Mouse (Mus musculus) liver, adult (tissue): ENCODE measurements around the gene Slc22a14.

Experiments used
- GATA4 ChIP-seq: IDR thresholded peaks from 2 replicates; pipeline ENCODE4 v1.6.1; 2014; ENCODE audit warnings: mild to moderate bottlenecking, low read length; ENCODE audit not compliant: insufficient replicate concordance

Gene Slc22a14

GRCm38 (mm10) chr9:119212996-119213395, 152.4 kb downstream of the Slc22a14 start:
- no peak for TF ChIP-seq GATA4

GRCm38 (mm10) chr9:119208998-119209397, 156.4 kb downstream of the Slc22a14 start, which contains the start of gene Slc22a13:
Gene Slc22a13, minus strand, starts transcription at chr9:119209098.
- TF ChIP-seq GATA4, result no peak

- no peak for TF ChIP-seq GATA4
Observed at GRCm38 (mm10) chr9:119207113-119207512, 158.2 kb downstream of the Slc22a14 start.

- TF ChIP-seq GATA4, result no peak
Observed at GRCm38 (mm10) chr9:119206666-119207065, 158.7 kb downstream of the Slc22a14 start.

- TF ChIP-seq GATA4, result no peak
Observed at GRCm38 (mm10) chr9:119205756-119206155, 159.6 kb downstream of the Slc22a14 start.

GRCm38 (mm10) chr9:119203617-119204016, 161.7 kb downstream of the Slc22a14 start:
- TF ChIP-seq GATA4, result no peak

- TF ChIP-seq GATA4, result no peak
Observed at GRCm38 (mm10) chr9:119201653-119202052, 163.7 kb downstream of the Slc22a14 start.

- no peak for TF ChIP-seq GATA4
Observed at GRCm38 (mm10) chr9:119199151-119199861, 166.0 kb downstream of the Slc22a14 start.

- no peak for TF ChIP-seq GATA4
Observed at GRCm38 (mm10) chr9:119192202-119192990, 173.0 kb downstream of the Slc22a14 start.

- TF ChIP-seq GATA4, result no peak
Observed at GRCm38 (mm10) chr9:119181241-119181728, 184.1 kb downstream of the Slc22a14 start.

GRCm38 (mm10) chr9:119179292-119179691, 186.1 kb downstream of the Slc22a14 start:
- TF ChIP-seq GATA4, result no peak

- no peak for TF ChIP-seq GATA4
Observed at GRCm38 (mm10) chr9:119167608-119168007, 197.7 kb downstream of the Slc22a14 start.

GRCm38 (mm10) chr9:119165548-119165947, 199.8 kb downstream of the Slc22a14 start:
- no peak for TF ChIP-seq GATA4

GRCm38 (mm10) chr9:119164743-119165142, 200.6 kb downstream of the Slc22a14 start:
- no peak for TF ChIP-seq GATA4

- TF ChIP-seq GATA4, result peak; percentile 50; the same call in 1 of the 2 replicates
Observed at GRCm38 (mm10) chr9:119160689-119161088, 204.7 kb downstream of the Slc22a14 start.

- no peak for TF ChIP-seq GATA4
Observed at GRCm38 (mm10) chr9:119158861-119159260, 206.5 kb downstream of the Slc22a14 start, which contains the start of gene Gm47289. Gene Gm47289, plus strand, starts transcription at chr9:119159161.
